Mouse (Mus musculus) MEL (cell line): Measurements from ENCODE around the gene Fam107b. TPM values are rescaled to one million over a fixed set of nuclear protein-coding genes. Genes with fewer than 3 reads are reported as not detected.

Experiments
- DNase-seq: peaks from one replicate; pipeline ENCODE4 v3.0.0; 2011; ENCODE audit warnings: low read depth, low spot score
- H3K27ac ChIP-seq: 2 replicates; pipeline ENCODE4 v1.5.1; 2012; ENCODE audit warnings: low read depth, mild to moderate bottlenecking, control low read depth, low read length, moderate library complexity; ENCODE audit not compliant: control insufficient read depth
- H3K27me3 ChIP-seq, 2 experiments: fragments of 150-350 bp in 1 of 2; sonication (generic) in 1 of 2; 2 replicates each; pipeline ENCODE4 v1.6.1; 2012; ENCODE audit warnings: low read length in 2 of 2, mild to moderate bottlenecking in 2 of 2, improper control_type of control experiment in 1 of 2, moderate library complexity in 1 of 2; ENCODE audit not compliant: insufficient read depth in 2 of 2, control insufficient read depth in 1 of 2
- H3K36me3 ChIP-seq, 2 experiments: 2 replicates each; pipeline ENCODE4 v1.6.1; 2012 to 2014; ENCODE audit warnings: low read length in 2 of 2, improper control_type of control experiment in 1 of 2, inconsistent platforms in 1 of 2, mild to moderate bottlenecking in 1 of 2; ENCODE audit not compliant: insufficient read depth in 2 of 2, control insufficient read depth in 1 of 2
- H3K4me1 ChIP-seq, 2 experiments: fragments of 150-350 bp in 1 of 2; sonication (generic) in 1 of 2; 2 replicates each; pipeline ENCODE4 v1.6.1; 2012; ENCODE audit warnings: low read length in 2 of 2, improper control_type of control experiment in 1 of 2, mild to moderate bottlenecking in 1 of 2; ENCODE audit not compliant: insufficient read depth in 2 of 2, control insufficient read depth in 1 of 2
- H3K4me3 ChIP-seq, 2 experiments: fragments of 150-350 bp in 1 of 2; sonication (generic) in 1 of 2; 2 replicates each; pipeline ENCODE4 v1.5.1; 2012; ENCODE audit warnings: low read depth in 2 of 2, low read length in 2 of 2, mild to moderate bottlenecking in 2 of 2, moderate library complexity in 2 of 2, control low read depth in 1 of 2, improper control_type of control experiment in 1 of 2; ENCODE audit not compliant: control insufficient read depth in 1 of 2, insufficient read depth in 1 of 2
- H3K79me2 ChIP-seq: 2 replicates; pipeline ENCODE4 v1.6.1; 2012; ENCODE audit warnings: mild to moderate bottlenecking, low read length, moderate library complexity; ENCODE audit not compliant: control insufficient read depth, poor library complexity, insufficient read depth
- H3K9ac ChIP-seq: 2 replicates; pipeline ENCODE4 v1.6.1; 2012; ENCODE audit warnings: low read depth, mild to moderate bottlenecking, control low read depth, low read length, moderate library complexity; ENCODE audit not compliant: control insufficient read depth, poor library complexity, severe bottlenecking
- H3K9me3 ChIP-seq: fragments of 150-350 bp; sonication (generic); replicated peaks from 2 replicates; pipeline ENCODE4 v1.6.1; 2012; ENCODE audit warnings: mild to moderate bottlenecking, low read length, improper control_type of control experiment, moderate library complexity; ENCODE audit not compliant: insufficient read depth
- CHD1 ChIP-seq: IDR thresholded peaks from 2 replicates; pipeline ENCODE4 v1.6.1; 2012; ENCODE audit warnings: low read depth, mild to moderate bottlenecking, inconsistent platforms, low read length, improper control_type of control experiment
- HCFC1 ChIP-seq: IDR thresholded peaks from 2 replicates; pipeline ENCODE4 v1.6.1; 2012; ENCODE audit warnings: low read depth, mild to moderate bottlenecking, inconsistent platforms, low read length, improper control_type of control experiment, moderate library complexity
- JUND ChIP-seq: IDR thresholded peaks from 2 replicates; pipeline ENCODE4 v1.6.1; 2011; ENCODE audit warnings: low read depth, mild to moderate bottlenecking, improper control_type of control experiment, low read length
- MAFK ChIP-seq: IDR thresholded peaks from 2 replicates; pipeline ENCODE4 v1.6.1; 2011; ENCODE audit warnings: low read depth, mild to moderate bottlenecking, low read length, improper control_type of control experiment, borderline replicate concordance
- MEF2A ChIP-seq: IDR thresholded peaks from 2 replicates; pipeline ENCODE4 v1.6.1; 2014; ENCODE audit warnings: low read depth, mild to moderate bottlenecking, inconsistent platforms, low read length, improper control_type of control experiment; ENCODE audit not compliant: poor library complexity, insufficient replicate concordance, severe bottlenecking; ENCODE audit errors: extremely low read depth
- MYB ChIP-seq: IDR thresholded peaks from 2 replicates; pipeline ENCODE4 v1.6.1; 2011; ENCODE audit warnings: mild to moderate bottlenecking, low read depth, low read length, improper control_type of control experiment
- RAD21 ChIP-seq: IDR thresholded peaks from 2 replicates; pipeline ENCODE4 v1.6.1; 2011; ENCODE audit warnings: mild to moderate bottlenecking, low read depth, low read length, improper control_type of control experiment
- SMC3 ChIP-seq: IDR thresholded peaks from 2 replicates; pipeline ENCODE4 v1.6.1; 2011; ENCODE audit warnings: low read depth, low read length, improper control_type of control experiment
- ZKSCAN1 ChIP-seq: IDR thresholded peaks from 2 replicates; pipeline ENCODE4 v1.6.1; 2012; ENCODE audit warnings: low read depth, mild to moderate bottlenecking, inconsistent platforms, low read length, improper control_type of control experiment, moderate library complexity
- ZMIZ1 ChIP-seq: IDR thresholded peaks from 2 replicates; pipeline ENCODE4 v1.6.1; 2012; ENCODE audit warnings: low read depth, mild to moderate bottlenecking, inconsistent platforms, low read length, improper control_type of control experiment, moderate library complexity
- polyA plus RNA-seq, 2 experiments: library from polyadenylated mRNA; stranded (reverse) in 1 of 2; unstranded in 1 of 2; fragments of >175 nt in 1 of 2; fragments of >200 nt in 1 of 2; gene quantifications; 2 replicates each; pipeline versions ENCODE4 v1.2.1 to v1.2.4; 2012; ENCODE audit warnings: low replicate concordance in 2 of 2, low read depth in 1 of 2; ENCODE audit not compliant: insufficient read length in 2 of 2, insufficient read depth in 1 of 2, missing spikeins in 1 of 2
- total RNA-seq: library from RNA; depleted of rRNA; stranded (reverse); fragments of 300-350 nt; gene quantifications from 2 replicates; pipeline ENCODE4 v1.2.3, GENCODE M21; 2012

The Fam107b gene
- total and polyA plus RNA-seq, 3 experiments: 10.0 to 15.5 TPM; not detected in 1

DNA sequence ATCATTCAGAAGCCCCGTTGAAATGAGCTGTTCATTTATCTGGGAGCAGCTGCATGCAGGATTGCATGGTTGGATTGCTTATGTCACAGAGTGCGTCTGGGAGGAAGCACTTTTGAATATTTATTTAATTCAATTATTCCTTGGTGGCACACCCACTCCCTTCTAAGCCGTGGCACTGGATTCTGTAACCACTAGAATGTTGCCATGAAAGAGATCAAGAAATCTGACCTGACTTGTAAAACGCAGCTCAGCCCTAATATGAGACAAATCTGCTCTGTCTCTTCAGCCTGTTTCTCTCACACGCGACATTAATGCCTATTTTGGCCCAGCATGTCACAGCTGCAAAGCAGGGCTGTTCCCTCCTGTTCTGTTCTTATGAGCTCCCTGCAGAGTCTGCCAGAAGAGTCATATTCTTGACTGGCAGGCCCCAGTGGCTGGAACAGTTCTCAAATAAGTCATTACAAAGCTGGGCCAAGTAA lies 113.5 kb downstream of the Fam107b start:
- Histone ChIP-seq H3K27me3 (peaks cover 0 to 4% of the 10 kb centered on the region in 2 experiments; a peak in 1 of 4 replicates), H3K9ac (no peak overlapping the region), H3K9me3 (no peaks in the 10 kb centered on the region), H3K4me1 (no peaks in the 10 kb centered on the region), H3K4me3 (no peak overlapping the region), H3K36me3 (no peaks in the 10 kb centered on the region), H3K27ac (no peak overlapping the region), H3K79me2 (no peaks in the 10 kb centered on the region)
- no peak for DNase-seq
- TF ChIP-seq MYB: no peak
- no peak for TF ChIP-seq SMC3
- no peak for TF ChIP-seq ZMIZ1
- TF ChIP-seq RAD21: no peak
- TF ChIP-seq MAFK: no peak
- TF ChIP-seq JUND: no peak
- TF ChIP-seq ZKSCAN1: no peak

DNA sequence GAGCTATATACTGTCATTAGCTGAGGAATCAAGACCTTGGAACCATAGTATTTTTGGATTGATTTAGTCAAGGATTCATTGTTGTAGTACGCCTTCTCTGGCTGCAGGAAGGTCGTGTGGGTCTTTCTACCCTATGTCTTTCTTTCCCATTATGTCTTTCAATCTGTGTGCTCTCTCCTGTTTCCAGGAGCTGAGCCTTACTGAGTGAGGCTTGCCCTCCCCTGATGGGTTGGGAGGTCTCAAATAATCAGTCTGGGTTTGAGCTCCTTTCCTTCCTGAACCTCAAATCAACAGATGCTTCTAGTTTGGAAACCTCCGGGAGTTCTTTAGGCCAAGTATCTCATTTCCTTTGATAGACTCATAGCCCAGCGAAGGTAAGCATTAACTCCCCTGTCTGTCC lies 119.9 kb downstream of the Fam107b start:
- Histone ChIP-seq H3K9ac (no peak overlapping the region), H3K36me3 (no peaks in the 10 kb centered on the region), H3K9me3 (no peaks in the 10 kb centered on the region), H3K27ac (no peak overlapping the region), H3K4me3 (no peak overlapping the region), H3K27me3 (0 out of 4 replicates have a peak, but pooled peaks cover 0 to 1% of the 10 kb centered on the region in 2 experiments), H3K79me2 (no peaks in the 10 kb centered on the region), H3K4me1 (no peaks in the 10 kb centered on the region)
- TF ChIP-seq SMC3 (no peak), CHD1 (no peak)
- DNase-seq: no peak

- Histone ChIP-seq H3K79me2 (no peaks in the 10 kb centered on the region), H3K9ac (no peak overlapping the region), H3K27ac (no peak overlapping the region), H3K4me3 (no peak overlapping the region), H3K4me1 (no peaks in the 10 kb centered on the region), H3K9me3 (no peaks in the 10 kb centered on the region), H3K27me3 (0 out of 4 replicates have a peak, but pooled peaks cover 0 to 1% of the 10 kb centered on the region in 2 experiments)
- DNase-seq: no peak
- TF ChIP-seq MEF2A (no peak), HCFC1 (no peak)
- TF ChIP-seq, all 39 proteins: peak for 0
- no peaks in the 10 kb centered on the region for H3K36me3 ChIP-seq
Measured at GRCm38 (mm10) chr2:3692833-3693232, 122.5 kb downstream of the Fam107b start.
